Mouse (Mus musculus) liver, postnatal 0 days (tissue): ENCODE results near the gene Tmed8.
A peak's percentile ranks its signal among the peaks of the same experiment; 100 is the strongest.

ENCODE experiments used
- CTCF ChIP-seq: sonication (generic); IDR thresholded peaks from 2 replicates; pipeline ENCODE4 v1.5.1; 2016; ENCODE audit warnings: antibody characterized with exemption, low read depth
- EP300 ChIP-seq: IDR thresholded peaks from 2 replicates; pipeline ENCODE4 v1.6.1; 2016; ENCODE audit warnings: antibody characterized with exemption, low read depth, mild to moderate bottlenecking

DNA sequence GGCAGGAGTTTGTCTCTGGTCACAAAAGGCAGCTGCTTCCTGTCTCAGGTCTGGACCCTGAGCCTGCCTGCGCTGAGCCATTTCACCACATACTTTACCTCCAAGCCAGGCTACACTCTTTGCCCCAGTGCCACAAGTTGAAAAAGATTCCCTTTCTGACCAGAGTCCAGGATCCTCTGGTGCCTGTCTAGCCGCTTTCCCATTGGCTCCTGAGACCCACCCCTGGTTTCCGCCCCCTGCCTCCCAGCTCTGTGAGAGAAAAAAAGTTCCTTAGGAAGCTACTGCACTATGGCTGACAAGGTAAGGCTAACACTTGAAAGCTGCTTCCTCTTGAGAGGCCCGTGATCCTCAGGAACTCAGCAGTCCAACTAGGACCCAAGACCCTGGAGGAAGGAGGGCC is 42.9 kb downstream of the Tmed8 start:
- TF ChIP-seq CTCF (no peak), EP300 (peak; percentile 89)
